Mouse (Mus musculus): Measurements from ENCODE around the gene Ddit4. TPM values are rescaled to one million over a fixed set of nuclear protein-coding genes. Genes with fewer than 3 reads are reported as not detected.

Gene Ddit4
- total RNA-seq, 2 experiments from 2014 or later: 8.1 to 202 TPM

DNA sequence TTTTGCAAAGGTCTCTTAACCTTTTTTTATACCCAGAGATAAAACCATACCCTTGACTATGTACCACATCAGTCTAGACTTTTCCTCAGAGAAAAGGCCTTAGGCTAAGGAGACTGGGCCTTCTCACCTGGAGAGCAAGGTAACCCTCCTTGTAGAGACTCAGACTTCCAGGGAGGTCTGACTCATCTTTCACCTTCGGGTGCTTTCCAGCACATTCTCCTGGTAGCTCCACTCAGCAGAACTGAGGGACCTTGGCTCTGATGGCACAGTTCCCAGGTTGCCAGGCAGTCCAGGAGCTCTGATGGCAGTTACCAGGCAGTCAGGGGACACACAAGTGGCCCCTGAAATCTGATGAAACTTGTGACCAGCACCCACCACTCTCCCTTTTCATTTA, 2.4 kb downstream of the Ddit4 start:
- DNase-seq (ENCODE audit: low spot score): peak; percentile 67

DNA sequence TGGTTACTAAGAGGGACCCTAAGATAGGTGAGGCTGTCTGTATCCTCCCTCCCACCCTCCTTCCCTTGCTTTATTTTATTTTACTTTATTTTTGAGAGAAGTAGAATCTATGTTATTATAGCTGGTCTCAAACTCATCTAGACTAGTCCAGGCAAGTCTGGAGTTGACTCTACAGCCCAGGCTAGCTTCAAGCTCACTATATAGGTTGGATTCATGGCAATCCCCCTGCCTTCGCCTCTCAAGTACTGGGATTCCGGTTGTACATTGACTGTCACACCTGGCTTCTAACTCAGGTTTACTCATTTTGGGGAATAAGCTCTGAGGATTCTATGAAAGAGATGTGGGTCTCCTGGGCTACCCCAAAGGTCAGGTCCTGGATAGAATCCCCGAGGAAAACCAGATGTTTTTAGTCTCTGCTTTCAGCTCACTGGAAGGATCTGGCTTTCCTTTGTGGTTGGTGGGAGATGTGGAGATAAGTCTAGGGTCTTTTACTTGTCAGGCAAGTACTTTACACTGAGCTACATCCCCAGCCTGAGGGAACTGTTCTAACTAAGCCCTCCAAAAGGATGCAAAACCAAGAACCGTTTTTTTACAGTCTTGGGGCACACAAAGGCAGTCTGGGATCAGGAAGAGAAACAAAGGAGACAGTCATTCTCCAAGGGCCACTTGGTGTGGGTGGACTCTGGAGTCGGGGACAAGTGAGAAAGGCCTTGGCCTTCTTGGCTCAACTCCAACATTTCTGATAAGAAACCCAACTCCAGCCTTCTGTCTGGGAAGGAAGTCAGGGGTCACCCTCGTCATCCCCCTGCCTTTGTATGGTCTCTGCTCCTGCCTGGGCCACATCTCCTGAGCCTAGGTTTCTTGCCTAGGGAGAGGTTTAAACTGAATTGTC, 3.0 kb downstream of the Ddit4 start:
- peak; percentile 60 for DNase-seq (ENCODE audit: low spot score)

DNA sequence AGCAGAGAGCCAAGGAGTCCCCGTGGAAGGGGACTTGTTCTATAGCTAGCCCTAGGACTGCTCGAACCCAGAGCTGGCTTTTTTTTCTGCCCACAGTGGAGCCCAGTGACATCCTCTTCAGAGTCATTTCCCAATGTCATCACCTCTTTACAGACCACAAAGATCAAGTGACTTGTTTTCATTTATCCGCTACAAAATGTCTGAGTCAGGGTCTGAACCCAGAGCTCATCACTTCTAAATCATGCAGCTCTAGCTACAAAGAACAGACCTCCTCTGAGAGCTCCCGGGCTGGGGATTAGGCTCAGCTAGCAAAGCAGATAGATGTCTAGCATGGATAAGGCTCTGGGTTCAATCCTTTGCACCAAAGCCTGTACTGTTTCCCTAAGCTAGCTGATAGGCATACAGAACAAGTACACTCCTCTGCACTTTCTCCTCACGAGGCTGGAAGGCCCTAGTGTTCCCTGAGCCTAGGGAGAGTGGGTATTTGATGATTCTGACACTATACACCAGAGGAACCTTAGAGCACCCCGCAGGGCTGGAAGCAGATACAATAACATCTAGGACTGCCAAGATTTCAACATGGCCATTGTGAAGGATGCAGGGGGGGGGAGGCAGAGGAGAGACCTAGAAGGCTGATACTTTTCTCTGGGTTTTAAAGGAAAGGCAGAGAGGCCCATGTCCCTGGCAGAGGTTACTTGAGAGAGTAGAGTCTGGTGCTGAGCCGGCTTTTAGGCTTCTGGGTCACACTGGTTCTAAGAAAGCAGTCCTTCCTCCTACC, 4.1 kb downstream of the Ddit4 start:
- DNase-seq (ENCODE audit: low spot score): peak; percentile 35

DNA sequence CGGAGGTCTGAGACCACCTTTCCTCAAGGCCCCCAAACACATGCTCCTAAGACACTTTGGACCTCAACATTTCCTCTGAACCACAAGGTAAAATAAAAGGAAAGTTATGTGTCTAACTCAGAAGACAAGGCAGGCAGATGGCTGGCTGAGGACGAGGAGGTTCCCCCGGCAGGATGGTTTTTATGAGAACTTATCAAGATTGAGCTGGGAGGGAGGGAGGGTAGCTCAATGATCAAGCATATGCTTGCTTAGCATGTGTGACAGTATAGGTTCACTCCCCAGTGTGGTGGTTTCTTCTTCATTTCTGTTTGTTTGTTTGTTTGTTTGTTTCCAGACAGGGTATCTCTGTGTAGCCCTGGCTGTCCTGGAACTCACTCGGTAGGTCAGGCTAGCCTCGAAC, 5.3 kb downstream of the Ddit4 start:
- DNase-seq (ENCODE audit: low spot score): no peak

DNA sequence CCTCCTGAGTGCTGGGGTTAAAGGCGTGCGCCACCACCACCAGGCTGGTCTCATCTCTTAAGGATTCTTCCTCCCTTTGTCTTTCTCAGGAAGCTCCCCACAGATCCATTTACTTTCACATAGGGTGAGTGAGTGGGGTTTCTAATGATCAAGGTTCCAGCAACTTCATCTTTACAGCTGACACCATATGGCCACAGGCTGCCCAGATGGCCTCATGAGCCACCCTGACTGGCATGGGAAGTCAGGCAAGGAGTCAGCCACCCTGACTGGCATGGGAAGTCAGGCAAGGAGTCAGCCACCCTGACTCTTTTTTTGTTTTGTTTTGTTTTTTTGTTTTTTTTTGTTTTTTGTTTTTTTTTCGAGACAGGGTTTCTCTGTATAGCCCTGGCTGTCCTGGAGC, 6.2 kb downstream of the Ddit4 start:
- DNase-seq (ENCODE audit: low spot score): no peak

DNA sequence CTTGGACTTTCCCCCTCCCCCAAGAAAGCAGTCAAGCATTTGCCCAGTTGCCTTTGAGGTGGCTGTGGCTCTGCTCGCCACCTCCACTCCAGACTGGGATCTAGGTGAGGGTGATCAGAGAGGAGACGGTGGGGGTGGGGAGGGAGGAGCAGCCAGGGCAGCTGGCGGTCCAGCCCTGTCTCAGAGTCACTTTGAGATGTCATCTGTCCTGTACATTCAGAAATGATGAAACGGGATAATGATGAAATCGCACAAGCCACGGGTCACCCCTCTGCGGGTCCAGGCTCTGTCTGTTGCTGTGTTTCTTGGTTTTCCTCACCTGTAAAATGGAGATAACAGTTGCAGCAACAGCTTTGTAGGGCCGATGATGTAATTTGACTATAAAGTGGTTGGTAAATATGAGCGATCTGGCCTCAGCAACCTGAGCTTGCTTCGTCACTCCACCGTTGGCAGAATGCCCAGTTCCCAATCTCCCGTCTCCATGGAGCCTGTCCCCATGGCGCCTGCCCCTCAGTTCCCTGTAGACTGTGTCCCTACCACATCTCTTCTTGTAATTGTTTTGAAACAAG, 8.1 kb downstream of the Ddit4 start:
- DNase-seq (ENCODE audit: low spot score): peak; percentile 79

DNA sequence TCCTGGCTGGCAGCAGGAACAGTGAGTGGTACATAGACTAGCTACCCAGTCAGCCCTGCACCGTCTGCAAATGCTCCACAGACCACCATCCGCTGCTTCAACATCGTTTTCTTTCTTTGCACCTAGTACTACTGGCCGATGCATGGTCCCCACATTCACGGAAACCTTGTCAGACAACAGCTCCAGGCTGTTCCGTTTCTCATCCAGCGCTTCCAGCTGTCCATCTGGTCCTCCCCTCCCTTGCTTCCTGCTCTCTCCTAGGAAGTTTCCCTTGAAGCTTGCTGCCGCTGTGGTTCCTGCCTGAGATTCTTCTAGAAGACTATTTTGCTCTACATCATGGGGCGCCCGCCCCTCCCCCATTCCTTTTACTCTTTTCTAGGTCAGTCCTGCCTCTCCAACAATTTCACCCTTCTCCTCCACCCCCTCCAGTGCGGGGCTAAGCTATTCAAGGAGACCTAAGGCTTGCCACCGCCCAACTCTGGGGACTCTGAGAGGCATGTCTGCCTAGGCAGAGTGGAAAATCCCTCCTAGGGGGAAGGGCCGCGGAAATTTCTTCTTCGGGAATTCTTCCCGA, 8.7 kb downstream of the Ddit4 start:
- DNase-seq (ENCODE audit: low spot score): peak; percentile 67

DNA sequence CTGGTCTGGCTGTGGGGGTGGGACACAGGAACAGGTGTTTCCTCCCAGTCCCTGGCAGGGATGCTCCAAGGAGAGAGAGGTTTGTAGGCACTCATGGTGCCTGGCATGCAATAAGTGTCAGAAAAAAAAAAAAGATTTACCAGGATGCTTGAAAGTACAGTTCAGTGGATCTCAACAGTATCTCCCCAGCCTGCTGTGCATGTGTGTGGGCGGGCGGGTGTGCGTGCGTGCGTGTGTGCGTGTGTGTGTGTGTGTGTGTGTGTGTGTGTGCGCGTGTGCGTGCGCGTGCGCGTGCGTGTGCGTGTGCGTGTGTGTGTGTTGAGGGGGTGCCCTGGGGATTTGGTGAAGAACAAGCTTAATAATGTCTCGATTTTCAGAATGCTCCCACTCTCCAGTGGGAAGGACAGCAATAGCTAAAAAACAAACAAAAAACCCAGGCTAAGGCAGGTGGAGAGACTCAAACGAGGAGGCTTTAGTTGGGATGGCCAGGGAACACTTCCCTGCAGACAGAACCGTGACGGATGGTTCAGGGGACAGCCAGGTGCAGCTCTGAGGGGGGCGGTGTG, 9.3 kb downstream of the Ddit4 start:
- no peak for DNase-seq (ENCODE audit: low spot score)

DNA sequence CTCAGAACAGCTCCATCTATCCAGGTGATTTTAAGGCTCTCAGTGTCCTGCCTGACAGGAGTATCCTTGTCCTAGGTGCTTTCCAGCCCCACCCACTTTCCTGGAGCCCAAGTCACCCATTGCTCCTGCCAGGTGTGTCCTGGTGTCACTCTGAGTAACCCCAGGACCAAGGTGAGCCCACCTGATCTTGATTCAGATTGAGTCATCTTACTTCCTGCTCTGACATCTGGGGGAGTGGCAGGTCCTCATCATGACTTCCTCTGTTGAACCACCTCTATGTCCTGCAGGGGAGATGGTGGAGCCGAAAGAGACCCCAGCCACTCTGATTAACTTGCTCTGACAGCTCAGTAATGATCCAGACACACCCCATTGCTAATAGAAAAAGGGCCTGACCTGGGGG, 12.6 kb downstream of the Ddit4 start:
- no peak for DNase-seq (ENCODE audit: low spot score)

DNA sequence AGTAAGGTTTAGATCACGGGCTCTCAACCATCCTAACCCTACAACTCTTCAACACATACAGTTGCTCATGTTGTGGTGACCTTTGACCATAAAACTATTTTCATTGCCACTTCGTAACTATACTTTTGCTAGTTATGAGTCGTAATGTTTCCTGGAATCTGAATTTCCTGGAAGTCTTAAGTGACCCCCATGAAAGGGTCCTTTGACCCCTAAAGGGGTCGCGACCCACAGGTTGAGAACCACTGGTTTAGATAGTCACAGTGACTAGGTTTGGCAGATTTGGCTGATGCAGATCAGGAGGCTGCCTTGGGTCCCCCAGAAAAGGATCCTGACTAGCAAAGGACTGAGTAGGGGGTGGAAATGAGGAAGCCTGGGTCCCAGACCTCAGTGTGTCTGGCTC, 13.0 kb downstream of the Ddit4 start:
- DNase-seq (ENCODE audit: low spot score): no peak

DNA sequence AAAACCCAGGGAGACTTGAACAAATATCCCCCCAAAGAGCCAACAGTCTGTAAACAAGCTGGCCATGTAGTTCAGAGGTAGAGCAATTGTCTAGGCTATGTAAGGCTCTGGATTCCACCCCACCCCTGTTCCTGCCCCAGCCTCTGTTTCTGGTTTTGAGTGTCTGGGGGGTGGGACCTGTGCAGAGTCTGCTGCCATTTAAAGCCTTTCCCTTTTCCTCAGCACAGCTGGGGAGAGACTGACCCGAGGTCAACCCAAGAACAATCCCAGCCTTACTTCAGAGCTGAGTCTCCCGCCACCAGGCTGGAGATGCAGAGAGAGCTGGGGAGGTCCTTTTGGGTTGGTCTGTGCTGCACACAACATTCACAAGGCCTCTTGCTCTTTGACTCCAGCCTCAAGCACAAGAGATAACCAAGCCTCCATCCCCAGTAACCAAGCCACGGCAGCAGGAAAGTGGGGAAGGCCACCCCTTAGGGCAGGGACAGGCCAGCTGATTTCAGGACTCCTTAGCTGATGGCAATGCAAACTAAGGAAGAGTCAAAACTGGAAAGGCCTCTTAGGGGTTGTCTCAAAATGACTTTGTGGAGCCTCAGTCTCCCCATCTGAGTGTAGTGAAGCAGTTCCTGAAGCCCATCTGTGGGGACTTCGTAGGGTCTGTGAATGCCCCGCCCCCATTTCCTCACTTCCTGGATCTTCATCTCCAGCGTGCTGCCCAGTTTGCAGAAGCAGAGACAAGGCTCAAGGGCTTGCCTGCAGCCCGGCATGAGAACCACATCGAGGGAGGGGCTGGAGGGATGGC, 15.4 kb downstream of the Ddit4 start:
- no peak for DNase-seq (ENCODE audit: low spot score)

DNA sequence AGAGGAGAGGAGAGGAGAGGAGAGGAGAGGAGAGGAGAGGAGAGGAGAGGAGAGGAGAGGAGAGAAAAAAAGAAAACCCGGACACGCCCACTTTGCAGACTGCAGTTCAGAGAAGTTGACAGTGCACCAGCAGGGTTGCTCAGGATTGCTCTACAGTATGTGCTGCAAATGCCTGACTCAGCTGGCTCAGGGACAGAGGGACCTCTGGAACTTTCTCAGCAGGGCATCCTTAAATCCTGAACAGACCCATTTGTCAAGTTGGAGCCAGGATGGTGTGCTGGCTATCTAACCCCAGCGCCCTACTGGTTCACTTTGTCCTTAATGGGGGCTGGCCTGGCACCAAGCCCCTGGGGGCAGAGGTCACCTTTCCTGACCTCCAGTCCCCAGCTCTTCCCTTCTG, 17.6 kb downstream of the Ddit4 start:
- no peak for DNase-seq (ENCODE audit: low spot score)

DNA sequence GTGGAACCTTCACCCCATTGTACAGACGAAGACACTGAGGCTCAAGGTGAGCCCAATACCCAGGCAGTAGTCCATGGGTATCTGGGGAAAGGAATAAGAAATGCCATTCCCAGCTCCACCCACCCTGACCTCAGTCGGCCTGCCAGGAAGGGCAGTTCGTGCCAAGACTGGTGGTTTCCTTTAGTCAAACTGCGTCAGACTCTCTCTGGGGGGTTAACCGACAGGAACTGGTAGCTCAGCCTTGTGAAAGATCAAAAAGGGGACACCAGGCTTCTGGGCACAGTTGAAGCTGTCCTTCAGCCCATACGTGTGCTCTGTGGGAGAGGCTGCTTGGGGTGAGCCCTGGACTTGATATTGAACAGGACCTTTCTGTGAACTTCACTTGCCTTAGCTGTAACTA, 19.1 kb downstream of the Ddit4 start:
- DNase-seq (ENCODE audit: low spot score): no peak

DNA sequence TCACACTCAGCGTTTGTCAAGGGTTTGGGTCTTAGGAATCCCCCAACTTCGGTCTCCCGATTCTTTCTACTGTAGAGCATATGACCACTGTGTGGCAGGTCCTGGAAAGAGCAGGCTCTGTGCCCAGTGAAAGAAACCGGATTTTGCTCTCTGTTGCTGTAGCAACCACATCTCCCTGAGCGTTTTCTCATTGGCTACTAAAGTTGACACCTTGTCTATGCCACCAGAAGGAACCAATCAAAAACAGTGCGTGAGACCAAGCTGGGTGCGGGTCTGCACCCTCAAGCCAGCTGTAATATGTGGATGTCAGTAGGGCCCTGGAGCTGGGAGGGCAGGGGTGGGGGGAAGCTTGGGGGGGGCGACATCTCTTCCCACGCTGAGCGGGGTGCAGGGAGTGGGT, 20.6 kb downstream of the Ddit4 start:
- DNase-seq (ENCODE audit: low spot score): no peak

DNA sequence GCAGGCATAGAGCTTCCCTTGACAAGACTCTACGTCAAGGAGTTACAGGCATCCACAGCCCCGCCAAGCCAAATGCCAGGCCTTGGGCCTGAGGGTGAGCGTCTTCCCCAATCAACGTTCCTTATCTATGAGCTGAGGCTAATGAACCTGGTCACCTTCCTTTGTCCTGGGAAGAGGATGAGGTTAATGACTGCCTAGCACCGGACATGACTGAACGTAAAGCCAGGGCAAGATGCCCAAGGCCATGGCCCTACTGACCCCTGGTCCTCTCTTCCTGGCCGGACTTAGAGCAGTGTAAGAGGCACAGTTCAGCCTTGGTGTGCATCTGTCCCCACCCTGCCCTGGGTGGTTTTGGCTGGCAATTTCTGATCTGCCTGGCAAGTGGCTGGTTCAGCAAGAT, 22.4 kb downstream of the Ddit4 start:
- DNase-seq (ENCODE audit: low spot score): no peak

DNA sequence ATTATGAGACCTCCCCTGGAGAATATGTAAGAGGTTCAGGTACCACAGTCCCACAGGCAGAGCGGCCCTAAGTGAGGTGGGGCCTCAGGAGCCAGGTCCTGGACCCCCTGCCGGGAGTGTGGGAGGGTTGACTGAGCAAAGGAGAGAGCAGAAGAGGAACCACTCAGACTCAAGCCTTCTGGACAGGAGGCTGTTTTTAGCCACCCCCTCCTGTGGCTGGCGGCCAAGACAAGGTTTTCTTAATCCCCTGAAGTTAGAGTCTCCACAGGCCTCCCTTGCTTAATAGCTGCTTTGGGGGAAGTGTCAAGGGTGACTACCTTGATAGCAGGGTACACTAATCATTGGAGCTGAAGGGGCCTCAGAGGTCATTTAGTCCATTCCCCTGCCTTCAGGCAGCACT, 27.3 kb downstream of the Ddit4 start:
- DNase-seq (ENCODE audit: low spot score): no peak

DNA sequence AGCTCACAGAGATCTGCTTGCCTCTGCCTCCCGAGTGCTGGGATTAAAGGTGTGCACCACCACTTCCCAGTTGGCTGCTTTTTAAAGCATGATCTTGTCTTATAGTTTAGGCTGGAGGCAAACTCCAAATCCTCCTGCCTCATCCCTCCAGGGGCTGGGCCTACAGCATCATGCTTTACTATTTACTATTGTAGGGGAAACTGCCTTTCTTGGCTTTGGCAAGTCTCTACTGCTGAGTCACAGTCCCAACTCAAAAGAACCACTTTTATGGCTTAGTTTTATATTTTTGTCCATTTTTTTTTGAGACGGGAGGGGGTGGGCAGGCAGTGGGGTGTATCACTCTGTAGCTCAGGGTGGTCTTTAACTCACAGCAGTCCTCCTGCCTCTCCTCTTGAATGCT, 28.1 kb downstream of the Ddit4 start:
- DNase-seq (ENCODE audit: low spot score): no peak

DNA sequence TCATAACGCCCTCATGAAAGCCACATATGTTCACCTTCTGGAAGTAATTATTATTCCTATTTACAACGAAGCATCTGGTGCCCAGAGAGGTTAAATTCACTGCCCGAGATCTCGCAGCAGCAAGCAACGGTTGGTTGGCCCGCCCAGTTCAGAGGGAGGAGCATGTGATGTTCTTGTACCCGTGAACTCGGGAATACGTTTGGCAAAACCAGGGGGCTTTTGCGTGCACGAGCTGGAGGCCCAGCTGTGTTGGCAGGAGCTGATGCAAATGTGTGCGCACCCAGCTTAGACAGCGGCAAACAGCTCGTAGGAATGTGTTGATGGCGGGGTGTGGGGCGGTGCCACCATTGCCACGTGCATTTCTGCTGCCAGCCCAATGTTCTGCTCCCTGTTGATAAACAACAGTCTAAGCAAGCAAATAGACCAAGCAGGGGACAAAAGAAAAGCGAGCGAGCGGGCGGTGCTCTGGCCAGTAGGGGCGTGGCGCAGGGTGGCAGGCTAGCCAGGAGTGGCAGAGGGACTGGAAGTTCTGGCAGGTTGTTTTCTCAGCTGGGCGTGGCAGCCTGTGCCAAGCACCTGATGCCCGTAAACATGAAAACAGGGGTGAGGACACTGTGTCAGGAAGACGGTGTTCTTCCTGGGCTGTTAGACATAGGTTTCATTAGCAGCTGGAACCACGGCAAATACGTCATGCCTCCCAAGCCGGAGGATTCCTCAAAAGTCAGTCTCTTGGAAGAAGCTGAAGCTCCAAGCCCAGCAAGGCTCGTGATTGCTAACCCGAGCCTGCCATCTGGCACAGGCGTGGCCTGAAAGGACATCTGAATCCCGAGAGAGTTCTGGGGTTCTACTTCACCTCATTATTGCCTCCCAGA, 30.6 kb downstream of the Ddit4 start:
- peak; percentile 91 for DNase-seq (ENCODE audit: low spot score)

DNA sequence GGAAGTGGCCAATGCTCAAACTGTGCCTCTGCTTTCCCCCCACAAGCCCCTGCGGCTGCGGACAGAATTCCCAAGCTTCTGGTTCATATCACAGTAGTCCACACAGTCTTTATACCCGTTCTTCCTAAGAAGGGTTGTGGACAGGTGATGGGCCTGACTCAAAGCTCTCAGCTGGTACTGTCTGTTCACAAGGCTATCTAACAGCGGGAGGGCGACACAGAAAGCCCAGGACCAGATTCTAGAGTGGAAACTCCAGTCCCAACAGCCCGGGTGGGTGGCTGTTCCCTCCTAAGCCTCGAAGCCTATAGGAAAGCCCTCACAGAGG, 31.2 kb downstream of the Ddit4 start:
- no peak for DNase-seq (ENCODE audit: low spot score)

DNA sequence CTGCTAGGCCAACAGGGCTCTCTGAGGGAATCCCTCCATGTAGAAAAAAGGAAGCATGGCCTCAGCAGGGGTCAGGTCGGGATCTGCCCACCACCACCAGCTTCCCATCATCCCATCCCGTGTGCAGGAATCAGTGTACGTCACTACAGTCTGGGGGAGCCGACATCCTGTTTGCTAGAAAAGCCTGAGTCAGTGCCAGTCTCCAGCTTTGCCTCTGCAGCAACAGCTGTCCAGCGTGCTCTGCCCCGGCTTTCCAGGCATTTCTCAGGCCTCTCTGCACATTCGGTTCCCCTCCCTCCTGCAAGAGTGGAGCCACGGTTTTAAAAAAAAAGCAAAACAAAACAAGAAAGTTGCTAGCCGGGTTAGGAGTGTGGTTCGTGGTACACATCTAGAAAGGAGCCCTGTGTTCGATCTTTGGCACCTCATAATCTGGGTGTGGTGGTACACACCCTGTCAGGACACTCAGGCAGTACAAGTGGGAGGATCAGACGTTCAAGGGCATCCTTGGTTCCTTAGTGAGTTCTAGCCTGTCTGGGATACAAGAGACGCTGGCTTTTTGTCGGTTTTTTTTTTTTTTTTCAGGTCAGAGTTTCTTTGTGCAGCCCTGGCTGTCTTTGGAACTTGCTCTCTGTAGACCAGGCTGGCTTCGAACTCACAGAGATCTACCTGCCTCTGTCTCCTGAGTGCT, 32.0 kb downstream of the Ddit4 start:
- DNase-seq (ENCODE audit: low spot score): no peak
